Mouse (Mus musculus): ENCODE data around the gene Ttll5. TPM values are rescaled to one million over a fixed set of nuclear protein-coding genes. Genes with fewer than 3 reads are reported as not detected.
A peak's percentile ranks its signal among the peaks of the same experiment; 100 is the strongest.

The Ttll5 gene
- total and polyA plus RNA-seq, 3 experiments = 17.9 to 59.1 (median 40.6) TPM

GRCm38 (mm10) chr12:86104297-86104696 lies 279.8 kb downstream of the Ttll5 start:
- ATAC-seq (ENCODE audit: extremely low read depth, insufficient number of reproducible peaks, low FRiP score, poor library complexity, severe bottlenecking) (no peak), DNase-seq (ENCODE audit: low spot score) (no peak)
- Histone ChIP-seq H3K4me3 (ENCODE audit: low read depth, low read length) (no peak overlapping the region), H3K36me3 (replicated peaks) (no peaks in the 10 kb centered on the region), H3K27me3 (ENCODE audit: insufficient read depth, low read length) (peaks cover 38% of the 10 kb centered on the region), H3K9me3 (replicated peaks) (no peaks in the 10 kb centered on the region), H3K4me1 (ENCODE audit: insufficient read depth, low read depth, low read length) (no peaks in the 10 kb centered on the region)
- TF ChIP-seq POLR2AphosphoS5 (IDR thresholded peaks at IDR 0.05; ENCODE audit: insufficient replicate concordance, low read depth, low read length) = no peak
- TF ChIP-seq TAL1 (conservative IDR thresholded peaks at IDR 0.05; ENCODE audit: low read depth, low read length) = no peak
- no peak for TF ChIP-seq GATA1 (IDR thresholded peaks at IDR 0.05; ENCODE audit: borderline replicate concordance, low read length)
- TF ChIP-seq CTCF (IDR thresholded peaks at IDR 0.05; ENCODE audit: low read depth, low read length) = no peak
- TF ChIP-seq GATA2 (IDR thresholded peaks at IDR 0.05; ENCODE audit: borderline replicate concordance, low read depth, low read length) = no peak

DNA sequence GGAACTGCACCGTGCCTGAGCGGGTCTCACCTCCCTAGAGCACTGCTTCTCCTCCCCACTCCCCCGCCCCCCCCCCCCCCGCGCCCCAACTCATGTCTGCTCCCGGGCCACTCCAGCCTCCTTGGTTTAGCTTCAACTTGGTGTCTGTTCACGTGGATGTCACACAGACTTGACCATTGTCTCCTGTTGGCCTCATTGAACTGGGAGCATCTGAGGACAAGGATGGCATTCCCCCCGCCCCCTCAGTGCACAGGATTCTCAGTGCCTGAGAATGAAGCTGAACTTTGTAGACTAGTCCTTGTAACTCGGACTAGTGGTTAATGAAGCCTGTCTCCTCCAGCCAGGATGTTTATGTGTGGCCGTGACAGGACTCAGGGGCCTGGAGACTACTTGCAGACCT lies 281.1 kb downstream of the Ttll5 start:
- H3K27me3 ChIP-seq (ENCODE audit: insufficient read depth, low read length) = peaks cover 36% of the 10 kb centered on the region
- no peak for TF ChIP-seq CTCF (IDR thresholded peaks at IDR 0.05; ENCODE audit: low read depth, low read length)
- no peak for TF ChIP-seq POLR2AphosphoS5 (IDR thresholded peaks at IDR 0.05; ENCODE audit: insufficient replicate concordance, low read depth, low read length)
- TF ChIP-seq GATA2 (IDR thresholded peaks at IDR 0.05; ENCODE audit: borderline replicate concordance, low read depth, low read length) = no peak
- TF ChIP-seq TAL1 (conservative IDR thresholded peaks at IDR 0.05; ENCODE audit: low read depth, low read length) = no peak
- TF ChIP-seq GATA1 (IDR thresholded peaks at IDR 0.05; ENCODE audit: borderline replicate concordance, low read length) = no peak
- ATAC-seq (ENCODE audit: extremely low read depth, insufficient number of reproducible peaks, low FRiP score, poor library complexity, severe bottlenecking) (no peak), DNase-seq (ENCODE audit: low spot score) (no peak)
- no peak overlapping the region for H3K4me3 ChIP-seq (ENCODE audit: low read depth, low read length)
- H3K9me3 ChIP-seq (replicated peaks) = no peaks in the 10 kb centered on the region
- H3K4me1 ChIP-seq (ENCODE audit: insufficient read depth, low read depth, low read length) = no peaks in the 10 kb centered on the region
- H3K36me3 ChIP-seq (replicated peaks) = no peaks in the 10 kb centered on the region

- Histone ChIP-seq H3K4me3 (ENCODE audit: low read depth, low read length) (no peak overlapping the region), H3K27me3 (ENCODE audit: insufficient read depth, low read length) (peaks cover 33% of the 10 kb centered on the region), H3K36me3 (replicated peaks) (no peaks in the 10 kb centered on the region), H3K9me3 (replicated peaks) (no peaks in the 10 kb centered on the region), H3K4me1 (ENCODE audit: insufficient read depth, low read depth, low read length) (no peaks in the 10 kb centered on the region)
- no peak for TF ChIP-seq GATA1 (IDR thresholded peaks at IDR 0.05; ENCODE audit: borderline replicate concordance, low read length)
- no peak for TF ChIP-seq CTCF (IDR thresholded peaks at IDR 0.05; ENCODE audit: low read depth, low read length)
- no peak for TF ChIP-seq POLR2AphosphoS5 (IDR thresholded peaks at IDR 0.05; ENCODE audit: insufficient replicate concordance, low read depth, low read length)
- TF ChIP-seq TAL1 (conservative IDR thresholded peaks at IDR 0.05; ENCODE audit: low read depth, low read length) = no peak
- TF ChIP-seq GATA2 (IDR thresholded peaks at IDR 0.05; ENCODE audit: borderline replicate concordance, low read depth, low read length) = no peak
- ATAC-seq (ENCODE audit: extremely low read depth, insufficient number of reproducible peaks, low FRiP score, poor library complexity, severe bottlenecking) (no peak), DNase-seq (ENCODE audit: low spot score) (no peak)
Measured at GRCm38 (mm10) chr12:86106086-86106485, 281.6 kb downstream of the Ttll5 start.

GRCm38 (mm10) chr12:86107645-86108044 lies 283.2 kb downstream of the Ttll5 start:
- H3K36me3 ChIP-seq (replicated peaks) = no peaks in the 10 kb centered on the region
- no peaks in the 10 kb centered on the region for H3K9me3 ChIP-seq (replicated peaks)
- no peak for DNase-seq (ENCODE audit: low spot score)
- TF ChIP-seq TAL1 (conservative IDR thresholded peaks at IDR 0.05; ENCODE audit: low read depth, low read length) = no peak
- TF ChIP-seq POLR2AphosphoS5 (IDR thresholded peaks at IDR 0.05; ENCODE audit: insufficient replicate concordance, low read depth, low read length) = no peak
- TF ChIP-seq CTCF (IDR thresholded peaks at IDR 0.05; ENCODE audit: low read depth, low read length) = no peak
- TF ChIP-seq GATA2 (IDR thresholded peaks at IDR 0.05; ENCODE audit: borderline replicate concordance, low read depth, low read length) = no peak
- TF ChIP-seq GATA1 (IDR thresholded peaks at IDR 0.05; ENCODE audit: borderline replicate concordance, low read length) = no peak
- ATAC-seq (ENCODE audit: extremely low read depth, insufficient number of reproducible peaks, low FRiP score, poor library complexity, severe bottlenecking) = no peak
- no peak overlapping the region for H3K4me3 ChIP-seq (ENCODE audit: low read depth, low read length)
- no peaks in the 10 kb centered on the region for H3K4me1 ChIP-seq (ENCODE audit: insufficient read depth, low read depth, low read length)
- H3K27me3 ChIP-seq (ENCODE audit: insufficient read depth, low read length) = peaks cover 34% of the 10 kb centered on the region

DNA sequence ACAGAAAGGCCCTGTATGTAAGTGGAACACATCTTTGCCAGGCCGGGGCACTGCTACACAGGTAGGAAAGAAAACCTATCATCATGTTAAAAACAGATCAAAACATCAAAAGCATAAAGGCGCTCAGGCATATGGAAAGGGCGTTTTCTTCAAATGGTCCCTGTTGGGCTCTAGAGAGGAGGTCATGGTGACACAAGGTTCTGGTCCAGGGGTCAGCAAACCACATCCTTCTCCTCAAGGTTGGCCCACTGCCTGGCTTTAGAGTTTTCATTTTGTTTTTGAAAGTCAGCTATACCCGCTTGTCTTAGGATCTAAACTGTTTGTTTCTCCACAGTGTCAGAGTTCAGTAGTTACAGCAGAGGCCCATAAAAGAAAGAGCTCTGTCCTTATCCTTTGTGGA lies 285.1 kb downstream of the Ttll5 start:
- H3K4me1 ChIP-seq (ENCODE audit: insufficient read depth, low read depth, low read length) = no peaks in the 10 kb centered on the region
- peaks cover 41% of the 10 kb centered on the region for H3K27me3 ChIP-seq (ENCODE audit: insufficient read depth, low read length)
- DNase-seq (ENCODE audit: low spot score) (no peak), ATAC-seq (ENCODE audit: extremely low read depth, insufficient number of reproducible peaks, low FRiP score, poor library complexity, severe bottlenecking) (no peak)
- no peaks in the 10 kb centered on the region for H3K36me3 ChIP-seq (replicated peaks)
- TF ChIP-seq POLR2AphosphoS5 (IDR thresholded peaks at IDR 0.05; ENCODE audit: insufficient replicate concordance, low read depth, low read length) (no peak), CTCF (IDR thresholded peaks at IDR 0.05; ENCODE audit: low read depth, low read length) (no peak), GATA1 (IDR thresholded peaks at IDR 0.05; ENCODE audit: borderline replicate concordance, low read length) (no peak), TAL1 (conservative IDR thresholded peaks at IDR 0.05; ENCODE audit: low read depth, low read length) (no peak), GATA2 (IDR thresholded peaks at IDR 0.05; ENCODE audit: borderline replicate concordance, low read depth, low read length) (no peak)
- no peaks in the 10 kb centered on the region for H3K9me3 ChIP-seq (replicated peaks)
- no peak overlapping the region for H3K4me3 ChIP-seq (ENCODE audit: low read depth, low read length)

DNA sequence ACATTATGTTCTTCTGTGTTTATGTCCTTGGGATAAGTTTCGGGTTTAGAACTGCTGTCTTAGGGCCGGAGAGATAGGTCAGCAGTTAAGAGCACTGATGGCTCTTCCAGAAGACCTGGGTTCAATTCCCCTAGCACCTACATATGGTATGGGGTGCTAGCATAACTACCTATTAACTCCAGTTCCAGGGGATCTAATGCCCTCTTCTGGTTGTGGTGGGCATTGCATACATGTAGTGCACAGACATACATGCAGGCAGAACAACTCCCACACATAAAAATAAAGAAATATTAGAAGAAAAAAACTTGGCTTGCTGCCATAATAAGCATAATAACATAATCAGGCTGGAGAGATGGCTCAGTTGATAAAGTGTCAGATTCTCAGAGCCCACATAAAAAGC lies 286.2 kb downstream of the Ttll5 start:
- peak; percentile 58; the same call in 1 of the 2 replicates for TF ChIP-seq CTCF (IDR thresholded peaks at IDR 0.05; ENCODE audit: low read depth, low read length)
- TF ChIP-seq POLR2AphosphoS5 (IDR thresholded peaks at IDR 0.05; ENCODE audit: insufficient replicate concordance, low read depth, low read length) = no peak
- no peak for TF ChIP-seq GATA1 (IDR thresholded peaks at IDR 0.05; ENCODE audit: borderline replicate concordance, low read length)
- no peak for TF ChIP-seq TAL1 (conservative IDR thresholded peaks at IDR 0.05; ENCODE audit: low read depth, low read length)
- TF ChIP-seq GATA2 (IDR thresholded peaks at IDR 0.05; ENCODE audit: borderline replicate concordance, low read depth, low read length) = no peak
- Histone ChIP-seq H3K36me3 (replicated peaks) (no peaks in the 10 kb centered on the region), H3K4me3 (ENCODE audit: low read depth, low read length) (no peak overlapping the region), H3K4me1 (ENCODE audit: insufficient read depth, low read depth, low read length) (no peaks in the 10 kb centered on the region), H3K9me3 (replicated peaks) (no peaks in the 10 kb centered on the region), H3K27me3 (ENCODE audit: insufficient read depth, low read length) (peaks cover 44% of the 10 kb centered on the region)
- ATAC-seq (ENCODE audit: extremely low read depth, insufficient number of reproducible peaks, low FRiP score, poor library complexity, severe bottlenecking) (no peak), DNase-seq (ENCODE audit: low spot score) (no peak)

Other genes with a start within 250 kb of the Ttll5 start
- not detected in 2 replicates for gene Jdp2, start 225.6 kb upstream of the Ttll5 start, total RNA-seq (2014; fragmentation: Nextera tagmentation)
- gene Jdp2, start 225.6 kb upstream of the Ttll5 start, total RNA-seq (2017) = not detected in 2 replicates
- not detected in 2 replicates for gene Jdp2, start 225.6 kb upstream of the Ttll5 start, polyA plus RNA-seq (2012)
- gene Batf, start 138.0 kb upstream of the Ttll5 start, total RNA-seq (2014; fragmentation: Nextera tagmentation) = not detected in 2 replicates
- 0.41 TPM in 1 of 2 replicates, not detected in the other for gene Batf, start 138.0 kb upstream of the Ttll5 start, total RNA-seq (2017)
- not detected in 2 replicates for gene Batf, start 138.0 kb upstream of the Ttll5 start, polyA plus RNA-seq (2012)
- gene Flvcr2, start 78.1 kb upstream of the Ttll5 start, total RNA-seq (2014; fragmentation: Nextera tagmentation) = not detected in 2 replicates
- 0.16 TPM in 1 of 2 replicates, not detected in the other for gene Flvcr2, start 78.1 kb upstream of the Ttll5 start, total RNA-seq (2017)
- not detected in 2 replicates for gene Flvcr2, start 78.1 kb upstream of the Ttll5 start, polyA plus RNA-seq (2012)
- 108 and 125 TPM in 2 replicates for gene Erg28, start 109 bp upstream of the Ttll5 start, total RNA-seq (2014; fragmentation: Nextera tagmentation)
- 203 and 220 TPM in 2 replicates for gene Erg28, start 109 bp upstream of the Ttll5 start, total RNA-seq (2017)
- gene Erg28, start 109 bp upstream of the Ttll5 start, polyA plus RNA-seq (2012) = 5.6 and 8.0 TPM in 2 replicates